Mouse (Mus musculus) CD8-positive naive resting alpha-beta T cell, adult 2 months (primary cell): ENCODE measurements around the gene Slc4a1.

ENCODE experiments used
- DNase-seq, 2 experiments: peaks; one replicate each; pipeline ENCODE4 v3.0.0; 2022; ENCODE audit warnings: low read depth in 2 of 2, low spot score in 2 of 2

Slc4a1 gene

GRCm38 (mm10) chr11:102327250-102327649, 38.8 kb downstream of the Slc4a1 start:
- no peak for DNase-seq

GRCm38 (mm10) chr11:102323516-102323915, 42.5 kb downstream of the Slc4a1 start:
- no peak for DNase-seq

GRCm38 (mm10) chr11:102321931-102322330, 44.1 kb downstream of the Slc4a1 start:
- DNase-seq: no peak

- DNase-seq: no peak
Measured at GRCm38 (mm10) chr11:102320686-102321005, 45.4 kb downstream of the Slc4a1 start.

GRCm38 (mm10) chr11:102319941-102320685, 45.9 kb downstream of the Slc4a1 start:
- peak; percentile 16 to 52 for DNase-seq

- peak; percentile 63 to 65 for DNase-seq
Measured at GRCm38 (mm10) chr11:102319410-102319792, 46.6 kb downstream of the Slc4a1 start, which contains the start of gene Ubtf. Ubtf (minus strand) TSS chr11:102319742.

- peak; percentile 40 to 42 for DNase-seq
Measured at GRCm38 (mm10) chr11:102318576-102319409, 47.2 kb downstream of the Slc4a1 start.

GRCm38 (mm10) chr11:102317901-102318575, 48.0 kb downstream of the Slc4a1 start:
- peak; percentile 25 to 48 for DNase-seq

GRCm38 (mm10) chr11:102317298-102317900, 48.6 kb downstream of the Slc4a1 start:
- DNase-seq: peak; percentile 50 to 61

- DNase-seq: peak; percentile 68 to 69
Measured at GRCm38 (mm10) chr11:102316572-102317297, 49.3 kb downstream of the Slc4a1 start.

- no peak for DNase-seq
Measured at GRCm38 (mm10) chr11:102315690-102316571, 50.1 kb downstream of the Slc4a1 start.

- no peak for DNase-seq
Measured at GRCm38 (mm10) chr11:102314321-102314720, 51.7 kb downstream of the Slc4a1 start.

- no peak for DNase-seq
Measured at GRCm38 (mm10) chr11:102312586-102312985, 53.4 kb downstream of the Slc4a1 start.

- no peak for DNase-seq
Measured at GRCm38 (mm10) chr11:102311966-102312365, 54.0 kb downstream of the Slc4a1 start.

- no peak for DNase-seq
Measured at GRCm38 (mm10) chr11:102310768-102311695, 55.0 kb downstream of the Slc4a1 start.

- DNase-seq: no peak
Measured at GRCm38 (mm10) chr11:102309821-102310617, 56.0 kb downstream of the Slc4a1 start.

GRCm38 (mm10) chr11:102308979-102309378, 57.0 kb downstream of the Slc4a1 start:
- peak; percentile 97 for DNase-seq

- DNase-seq: no peak
Measured at GRCm38 (mm10) chr11:102308104-102308503, 57.9 kb downstream of the Slc4a1 start.
